Mouse (Mus musculus) olfactory bulb, adult 2 months (tissue): Measurements from ENCODE around the gene Pik3cd.

Experiments used
- CTCF ChIP-seq: fragments of 200-500 bp; IDR thresholded peaks from 2 replicates; pipeline ENCODE4 v1.5.1; 2012; ENCODE audit warnings: low read depth, mild to moderate bottlenecking, low read length, moderate library complexity; ENCODE audit not compliant: insufficient read depth
- POLR2A ChIP-seq: fragments of 200-500 bp; IDR thresholded peaks from 2 replicates; pipeline ENCODE4 v1.6.1; 2012; ENCODE audit warnings: mild to moderate bottlenecking, low read depth, low read length, moderate library complexity; ENCODE audit not compliant: insufficient read depth

DNA sequence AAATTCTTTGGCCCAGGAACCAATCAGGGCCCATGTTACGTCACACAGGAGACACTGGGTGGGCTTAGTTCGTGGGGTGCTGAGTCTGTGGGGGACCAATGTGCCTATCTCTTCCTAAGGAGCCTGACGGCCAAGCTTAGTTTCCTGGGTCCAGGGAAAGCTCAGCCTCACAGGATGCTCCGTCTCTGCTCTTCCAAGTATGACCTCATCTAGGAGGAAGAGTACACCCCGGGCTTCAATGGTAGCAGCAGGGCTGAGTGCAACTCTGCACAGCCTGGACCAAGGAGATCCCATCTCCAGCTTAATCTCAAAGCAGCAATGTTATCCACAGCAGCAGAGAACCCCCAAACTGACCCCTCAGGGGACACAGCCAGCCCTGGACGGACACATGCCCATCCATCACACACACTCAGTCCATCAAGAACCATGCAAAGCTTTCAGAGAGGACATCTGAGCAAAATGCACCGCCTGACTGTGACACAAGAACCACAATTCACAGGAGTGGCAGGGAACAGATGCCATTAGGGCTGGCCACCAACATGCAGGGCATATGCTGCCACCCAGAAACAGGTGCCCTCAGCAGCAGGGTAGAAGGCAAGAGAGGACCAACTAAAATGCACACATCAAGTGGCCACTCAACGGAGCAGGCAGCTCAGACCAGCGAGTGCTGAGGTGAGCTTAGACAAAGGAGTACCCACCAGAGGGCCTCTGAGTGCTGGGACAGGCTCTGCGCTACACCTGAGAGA lies 32.5 kb upstream of the Pik3cd start:
- TF ChIP-seq CTCF, result no peak
- TF ChIP-seq POLR2A, result no peak
